Mouse (Mus musculus): ENCODE results near the gene Fam234b.

Gene Fam234b

GRCm38 (mm10) chr6:135278302-135278701, 80.5 kb downstream of the Fam234b start:
- no peaks in the 10 kb centered on the region for H3K27me3 ChIP-seq (ENCODE audit: insufficient read depth, low read length)
- H3K4me1 ChIP-seq (replicated peaks; ENCODE audit: low read depth, low read length): no peaks in the 10 kb centered on the region
- H3K9me3 ChIP-seq (ENCODE audit: low read length): no peaks in the 10 kb centered on the region
- H3K36me3 ChIP-seq (ENCODE audit: insufficient read depth, low read length): no peaks in the 10 kb centered on the region
- TF ChIP-seq POU5F1 (IDR thresholded peaks at IDR 0.05; ENCODE audit: borderline replicate concordance, low read length) (no peak), CTCF (conservative IDR thresholded peaks at IDR 0.05; ENCODE audit: low read length) (no peak), NANOG (IDR thresholded peaks at IDR 0.05; ENCODE audit: borderline replicate concordance, low read length) (no peak)
- H3K4me3 ChIP-seq (replicated peaks; ENCODE audit: low read length): no peak overlapping the region

- Histone ChIP-seq H3K9me3 (ENCODE audit: low read length) (no peaks in the 10 kb centered on the region), H3K36me3 (ENCODE audit: insufficient read depth, low read length) (no peaks in the 10 kb centered on the region), H3K4me1 (replicated peaks; ENCODE audit: low read depth, low read length) (no peaks in the 10 kb centered on the region), H3K4me3 (replicated peaks; ENCODE audit: low read length) (no peak overlapping the region), H3K27me3 (ENCODE audit: insufficient read depth, low read length) (no peaks in the 10 kb centered on the region)
- no peak for TF ChIP-seq NANOG (IDR thresholded peaks at IDR 0.05; ENCODE audit: borderline replicate concordance, low read length)
- TF ChIP-seq POU5F1 (IDR thresholded peaks at IDR 0.05; ENCODE audit: borderline replicate concordance, low read length): no peak
- no peak for TF ChIP-seq CTCF (conservative IDR thresholded peaks at IDR 0.05; ENCODE audit: low read length)
These were observed 81.5 kb downstream of the Fam234b start for GRCm38 (mm10) chr6:135279286-135279685.

GRCm38 (mm10) chr6:135279856-135280255, 82.1 kb downstream of the Fam234b start:
- Histone ChIP-seq H3K4me3 (replicated peaks; ENCODE audit: low read length) (no peak overlapping the region), H3K27me3 (ENCODE audit: insufficient read depth, low read length) (no peaks in the 10 kb centered on the region), H3K36me3 (ENCODE audit: insufficient read depth, low read length) (no peaks in the 10 kb centered on the region), H3K4me1 (replicated peaks; ENCODE audit: low read depth, low read length) (no peaks in the 10 kb centered on the region), H3K9me3 (ENCODE audit: low read length) (no peaks in the 10 kb centered on the region)
- TF ChIP-seq NANOG (IDR thresholded peaks at IDR 0.05; ENCODE audit: borderline replicate concordance, low read length) (no peak), CTCF (conservative IDR thresholded peaks at IDR 0.05; ENCODE audit: low read length) (no peak), POU5F1 (IDR thresholded peaks at IDR 0.05; ENCODE audit: borderline replicate concordance, low read length) (no peak)

GRCm38 (mm10) chr6:135292391-135292790, 94.6 kb downstream of the Fam234b start:
- H3K36me3 ChIP-seq (ENCODE audit: insufficient read depth, low read length): no peaks in the 10 kb centered on the region
- H3K9me3 ChIP-seq (ENCODE audit: low read length): peaks cover 13% of the 10 kb centered on the region
- H3K27me3 ChIP-seq (ENCODE audit: insufficient read depth, low read length): peaks cover 15% of the 10 kb centered on the region; the same call in 1 of the 2 replicates
- TF ChIP-seq POU5F1 (IDR thresholded peaks at IDR 0.05; ENCODE audit: borderline replicate concordance, low read length): no peak
- TF ChIP-seq NANOG (IDR thresholded peaks at IDR 0.05; ENCODE audit: borderline replicate concordance, low read length): no peak
- TF ChIP-seq CTCF (conservative IDR thresholded peaks at IDR 0.05; ENCODE audit: low read length): no peak
- no peaks in the 10 kb centered on the region; the same call in 1 of the 2 replicates for H3K4me1 ChIP-seq (replicated peaks; ENCODE audit: low read depth, low read length)
- no peak overlapping the region for H3K4me3 ChIP-seq (replicated peaks; ENCODE audit: low read length)

GRCm38 (mm10) chr6:135294150-135294549, 96.4 kb downstream of the Fam234b start:
- Histone ChIP-seq H3K36me3 (ENCODE audit: insufficient read depth, low read length) (no peaks in the 10 kb centered on the region), H3K27me3 (ENCODE audit: insufficient read depth, low read length) (peaks cover 30% of the 10 kb centered on the region), H3K9me3 (ENCODE audit: low read length) (peaks cover 13% of the 10 kb centered on the region), H3K4me1 (replicated peaks; ENCODE audit: low read depth, low read length) (no peaks in the 10 kb centered on the region; the same call in 1 of the 2 replicates), H3K4me3 (replicated peaks; ENCODE audit: low read length) (no peak overlapping the region)
- TF ChIP-seq NANOG (IDR thresholded peaks at IDR 0.05; ENCODE audit: borderline replicate concordance, low read length) (no peak), POU5F1 (IDR thresholded peaks at IDR 0.05; ENCODE audit: borderline replicate concordance, low read length) (no peak), CTCF (conservative IDR thresholded peaks at IDR 0.05; ENCODE audit: low read length) (no peak)

All from E14TG2a.4 (cell line).